Mouse (Mus musculus): Measurements from ENCODE around the gene Lyz2.
"Not testable (repeated sequence)": the region's sequence is repeated elsewhere in the genome, so short reads cannot be mapped to it uniquely, and the experiment has no call there.

The Lyz2 gene

GRCm38 (mm10) chr10:117282049-117282448, at the start of gene Lyz2:
Gene Lyz2 (minus strand): TSS chr10:117282321.
- no peak for DNase-seq

DNA sequence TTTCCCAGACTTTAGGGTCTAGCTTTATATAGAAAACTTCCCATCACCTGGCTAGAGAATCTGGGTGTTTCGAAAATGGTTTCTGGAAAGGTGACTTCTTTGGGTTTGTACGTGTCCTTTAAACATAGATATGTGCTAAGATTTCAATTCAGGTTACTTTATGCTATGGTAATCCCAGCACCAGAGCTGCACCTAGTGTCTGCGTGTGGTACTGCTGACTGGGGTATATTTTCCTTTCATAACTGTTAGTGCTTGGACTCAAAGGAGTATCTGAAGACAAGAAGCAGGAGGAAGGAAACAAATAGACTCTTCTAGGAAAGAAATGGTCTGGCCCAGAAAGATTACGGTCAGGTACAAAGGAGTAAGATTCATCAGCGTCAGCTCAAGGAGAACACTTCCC, 48.4 kb upstream of the Lyz2 start:
- no peak for DNase-seq

DNA sequence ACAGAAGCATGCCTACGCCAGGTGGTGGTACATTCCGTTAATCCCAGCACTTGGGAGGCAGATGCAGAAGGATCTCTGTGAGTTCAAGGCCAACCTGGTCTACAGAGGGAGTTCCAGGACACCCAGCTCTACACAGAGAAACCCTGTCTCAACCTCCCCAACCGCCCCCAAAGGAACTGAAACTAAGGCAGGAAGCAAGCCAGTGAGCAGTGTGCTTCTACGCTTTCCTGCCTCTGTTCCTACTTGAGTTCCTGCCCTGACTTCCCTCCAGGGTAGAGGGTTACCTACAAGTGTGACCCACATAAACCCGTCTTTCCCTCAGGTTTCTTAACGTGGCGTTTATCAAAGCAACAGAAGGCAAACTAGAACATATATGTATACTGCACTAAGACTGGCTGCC, 41.7 kb upstream of the Lyz2 start:
- DNase-seq: no peak

DNA sequence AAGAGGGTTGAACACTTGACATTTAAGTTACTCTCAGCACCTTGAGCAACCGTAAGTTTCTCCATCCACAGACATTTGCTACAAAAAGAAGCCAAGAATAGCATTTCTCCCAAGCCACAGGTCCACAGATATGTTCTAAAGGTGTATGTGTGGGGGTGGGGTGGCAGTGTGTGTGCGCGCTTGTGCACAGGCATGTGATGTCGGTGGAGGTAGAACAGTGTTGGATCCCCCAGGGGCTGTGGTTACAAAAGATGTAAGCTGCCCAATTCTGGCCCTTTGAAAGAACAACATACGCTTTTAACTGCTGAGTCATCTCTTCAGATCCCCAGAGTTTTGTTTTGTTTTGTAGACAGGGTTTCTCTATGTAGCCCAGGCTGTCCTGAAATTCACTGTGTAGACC, 40.5 kb upstream of the Lyz2 start:
- DNase-seq: no peak

- DNase-seq: no peak
Measured at GRCm38 (mm10) chr10:117320571-117320981, 38.5 kb upstream of the Lyz2 start.

- no peak for DNase-seq
Measured at GRCm38 (mm10) chr10:117316391-117316790, 34.3 kb upstream of the Lyz2 start.

DNA sequence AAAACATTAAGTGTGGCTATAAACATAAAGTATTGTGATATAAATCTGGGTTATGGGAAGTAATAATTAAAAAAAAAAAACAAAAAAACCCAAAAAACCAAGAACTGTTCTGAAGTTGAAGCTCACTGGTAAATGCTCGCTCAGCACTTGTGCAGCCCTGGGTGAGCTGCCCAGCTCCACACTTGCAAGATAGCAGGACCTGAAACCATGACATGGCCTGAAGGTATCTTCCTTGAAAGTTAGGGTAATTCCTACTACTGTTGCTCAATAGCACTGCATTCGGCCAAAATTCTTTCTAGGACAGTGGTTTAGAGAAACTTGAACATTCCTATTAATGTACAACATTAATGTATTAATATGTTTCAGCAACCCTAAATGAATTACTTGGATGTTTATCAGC, 31.0 kb upstream of the Lyz2 start:
- no peak for DNase-seq

DNA sequence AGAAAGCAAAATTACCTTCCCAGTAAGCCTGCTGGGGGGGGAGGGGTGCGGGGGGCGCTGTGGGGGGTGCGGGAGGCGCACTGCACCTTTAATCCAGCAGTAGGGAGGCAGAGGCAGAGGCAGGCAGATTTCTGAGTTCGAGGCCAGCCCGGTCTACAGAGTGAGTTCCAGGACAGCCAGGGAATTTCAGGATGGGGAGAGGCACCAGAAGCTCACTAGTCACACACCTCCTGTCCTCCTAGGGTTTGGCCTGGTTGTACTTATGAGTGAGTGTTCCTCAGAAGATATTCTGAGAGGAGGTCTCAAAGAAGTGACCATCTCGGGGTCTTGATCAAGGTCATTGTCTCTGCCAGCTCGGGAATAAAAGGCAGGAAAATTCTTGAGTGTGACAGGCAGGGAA, 30.0 kb upstream of the Lyz2 start:
- DNase-seq: no peak

- DNase-seq: no peak
Measured at GRCm38 (mm10) chr10:117304371-117304770, 22.2 kb upstream of the Lyz2 start.

DNA sequence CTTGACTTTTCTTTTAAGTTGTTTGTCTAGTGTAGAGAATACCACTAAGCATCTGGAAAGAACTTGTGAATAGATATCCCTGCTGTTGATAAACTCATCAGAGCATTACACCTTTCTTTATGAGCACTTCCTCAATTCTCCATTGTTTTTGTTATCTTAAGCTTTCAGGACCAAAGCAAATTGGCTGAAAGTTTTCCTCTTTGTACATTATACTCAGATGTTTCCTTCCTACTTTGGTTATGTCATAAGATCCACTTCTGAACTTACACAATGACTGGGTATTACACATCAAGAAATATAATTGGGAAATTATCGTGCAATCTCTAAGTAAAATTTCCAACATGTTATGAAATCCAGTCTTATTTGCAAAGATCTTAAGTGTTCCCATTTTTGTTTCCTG, 19.6 kb upstream of the Lyz2 start:
- no peak for DNase-seq

- no peak for DNase-seq
Measured at GRCm38 (mm10) chr10:117299901-117300520, 17.9 kb upstream of the Lyz2 start.

GRCm38 (mm10) chr10:117299106-117299505, 17.0 kb upstream of the Lyz2 start:
- DNase-seq: no peak

DNA sequence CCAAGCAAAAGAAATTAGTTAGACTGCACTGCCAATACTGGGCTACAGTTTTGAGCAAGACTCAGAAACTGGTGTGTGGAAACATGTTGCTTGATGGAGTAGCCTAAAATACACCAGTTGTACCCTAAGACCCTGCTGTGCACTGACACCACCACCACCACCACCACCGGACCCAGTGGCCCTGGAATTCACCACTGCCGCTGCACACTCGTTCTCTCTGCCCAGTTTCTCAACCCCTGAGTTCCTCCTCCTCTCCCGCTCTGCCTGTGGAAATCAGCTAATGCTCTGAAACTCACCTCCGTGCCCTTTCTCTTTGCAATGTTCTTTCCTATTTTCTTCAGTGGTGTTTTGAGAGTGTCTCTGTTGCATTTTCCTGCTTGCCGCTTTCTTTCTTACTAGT, 16.2 kb upstream of the Lyz2 start:
- DNase-seq: no peak

- DNase-seq: no peak
Measured at GRCm38 (mm10) chr10:117292671-117293070, 10.6 kb upstream of the Lyz2 start, which contains the start of gene Lyz1. Gene Lyz1 (minus strand): TSS chr10:117292868.

DNA sequence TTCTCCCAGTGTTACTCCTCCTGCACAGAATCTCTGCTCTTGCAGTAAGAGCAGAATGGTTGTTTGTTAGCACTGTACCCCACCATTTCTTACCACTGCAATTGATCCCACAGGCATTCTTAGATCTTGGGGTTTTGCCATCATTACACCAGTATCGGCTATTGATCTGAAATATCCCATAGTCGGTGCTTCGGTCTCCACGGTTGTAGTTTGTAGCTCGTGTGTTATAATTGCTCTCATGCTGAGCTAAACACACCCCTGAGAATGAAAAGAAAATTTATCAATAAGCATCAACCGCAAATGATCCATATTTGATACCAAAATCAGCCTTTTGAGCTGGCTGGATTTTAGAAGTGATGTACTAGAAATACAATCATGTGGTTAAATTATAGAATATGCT, 8.8 kb upstream of the Lyz2 start:
- DNase-seq: not testable (repeated sequence)

DNA sequence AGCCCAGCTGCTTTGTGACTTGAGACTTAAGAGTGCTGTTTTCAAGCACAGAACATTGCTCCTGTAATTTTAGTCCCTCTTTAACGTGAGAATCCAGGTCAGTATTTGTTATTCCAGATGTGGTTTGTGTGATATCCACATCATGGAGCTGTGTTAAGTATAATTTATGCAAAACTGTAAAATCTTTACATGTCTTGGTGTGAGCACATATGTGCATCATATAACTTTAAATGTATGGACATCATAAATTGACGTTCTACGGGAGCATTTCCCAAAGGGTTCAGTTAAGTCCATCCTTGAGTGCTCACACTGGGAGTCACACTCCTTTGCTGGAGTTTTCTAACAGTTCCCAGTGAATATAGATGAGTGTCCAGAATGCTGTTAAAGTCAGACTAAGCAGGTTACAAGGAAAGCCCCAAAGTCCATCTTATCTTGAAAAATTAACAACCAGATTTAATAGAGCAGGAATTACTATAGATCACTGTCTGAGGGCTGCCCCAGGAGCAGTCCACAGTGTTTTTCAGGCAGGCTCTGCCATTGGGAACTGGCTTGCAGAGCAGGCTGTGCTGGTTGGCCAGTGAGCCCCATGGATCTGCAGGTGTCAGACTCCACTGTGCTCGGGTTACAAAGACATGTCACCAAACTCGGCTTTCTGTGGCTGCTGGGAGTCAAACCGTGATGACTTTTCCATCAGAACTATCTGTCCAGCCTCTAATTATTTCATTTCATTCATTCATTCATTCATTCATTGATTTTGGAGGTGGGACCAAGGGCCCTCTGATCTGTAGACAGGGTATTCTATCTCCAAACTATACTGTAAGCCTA, 8.1 kb upstream of the Lyz2 start:
- DNase-seq: no peak

DNA sequence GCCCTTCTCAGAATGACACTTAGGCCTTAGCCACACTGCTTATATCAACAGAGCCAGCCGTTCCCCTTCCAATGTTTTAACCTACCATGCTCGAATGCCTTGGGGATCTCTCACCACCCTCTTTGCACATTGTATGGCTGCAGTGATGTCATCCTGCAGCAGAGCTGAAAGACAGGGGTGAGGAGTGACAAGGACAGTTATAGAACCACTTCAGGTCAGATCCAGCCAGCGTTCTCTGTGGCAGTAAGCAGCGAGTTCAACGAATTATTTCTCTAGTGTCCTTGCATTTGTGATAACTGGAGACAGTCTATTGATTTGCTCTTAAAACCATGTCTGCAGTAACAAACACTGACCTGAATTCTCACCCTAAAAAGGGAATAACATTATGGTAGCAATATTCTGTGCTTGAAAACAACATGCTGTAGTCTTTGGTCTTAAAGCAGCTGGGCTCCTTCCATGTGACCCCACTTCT, 6.9 kb upstream of the Lyz2 start:
- DNase-seq: not testable (repeated sequence)

- DNase-seq: no peak
Measured at GRCm38 (mm10) chr10:117288197-117289033, 6.3 kb upstream of the Lyz2 start.

DNA sequence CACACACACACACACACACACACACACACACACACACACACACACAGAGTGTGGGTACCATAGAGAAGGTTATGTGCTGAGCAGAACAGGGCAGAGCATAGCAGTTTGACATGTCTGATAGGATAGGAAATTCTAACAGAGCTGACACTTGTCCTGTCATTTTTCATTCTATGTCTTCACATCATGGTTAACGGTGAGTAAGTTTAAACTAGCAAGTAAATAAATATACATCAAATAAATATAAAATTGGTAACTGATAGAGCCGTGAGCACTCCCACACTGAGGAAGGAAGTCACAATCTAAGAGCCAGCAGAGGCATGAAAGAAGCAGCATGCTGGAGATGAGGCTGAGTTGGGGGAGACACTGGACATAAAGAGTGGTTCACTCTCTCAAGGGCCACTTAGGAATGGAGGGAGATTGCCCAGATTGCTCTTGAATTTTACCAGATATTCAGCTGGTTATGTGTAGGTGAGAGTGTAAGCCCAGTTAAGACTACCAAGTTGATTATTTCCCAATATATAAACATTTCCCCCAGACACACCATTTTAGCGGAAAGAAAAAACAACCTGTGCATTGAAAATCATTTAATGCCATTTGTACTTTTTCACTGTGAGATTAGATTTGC, 5.2 kb upstream of the Lyz2 start:
- DNase-seq: no peak

GRCm38 (mm10) chr10:117286366-117286970, 4.3 kb upstream of the Lyz2 start:
- no peak for DNase-seq

DNA sequence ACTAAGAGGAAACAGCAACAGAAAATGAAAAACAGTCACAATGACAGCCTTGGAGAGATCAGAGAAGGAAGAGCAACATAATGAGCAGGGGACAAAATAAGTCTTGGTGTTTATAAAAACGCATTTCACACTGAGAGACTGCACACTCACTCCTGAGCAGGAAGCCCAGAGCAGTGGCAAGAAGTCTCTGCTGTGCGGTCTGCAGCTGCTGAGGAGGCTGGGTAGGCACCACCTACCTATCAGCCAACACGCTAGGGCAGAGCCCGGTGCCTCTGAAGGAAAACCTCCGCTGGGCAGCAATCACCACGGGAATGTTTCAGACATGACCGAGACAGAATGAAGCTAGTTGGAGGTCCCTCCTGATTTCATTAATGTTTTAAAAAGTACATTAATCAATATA, 3.5 kb upstream of the Lyz2 start:
- not testable (repeated sequence) for DNase-seq
